ENCODE assay signal across 8 mouse cellular contexts in genomic region chr6:34384110-34384661, GRCm38 (mm10). TPM values are rescaled to one million over a fixed set of nuclear protein-coding genes. Genes with fewer than 3 reads are reported as not detected.
DNase-seq lines count a peak whose midpoint lies in the region; ATAC-seq and TF ChIP-seq lines count a peak whose summit lies in the region.

Gene Akr1b10, plus strand, starts transcription at chr6:34384218.

- peak; percentile 69 for DNase-seq in CD4-positive helper T cell, adult 2 months (ENCODE audit: low read depth, low spot score)
- peak; percentile 85 for DNase-seq in brain, adult 2 months (ENCODE audit: low read depth, low spot score)
- peak; percentile 86 for DNase-seq in midbrain, postnatal 0 days (ENCODE audit: low spot score)
- peak; percentile 71 to 73 for DNase-seq in spleen, postnatal 36 days (ENCODE audit: low spot score in 2 of 2)

- peaks cover 7% of the 10 kb centered on the region for H3K36me3 ChIP-seq in heart, embryonic 11.5 days (ENCODE audit: control insufficient read depth, insufficient read depth, low read length)
- H3K36me3 ChIP-seq in kidney, embryonic 15.5 days, result peaks cover 17% of the 10 kb centered on the region; the same call in 1 of the 2 replicates
- H3K36me3 ChIP-seq in limb, embryonic 15.5 days, result no peaks in the 10 kb centered on the region
- H3K36me3 ChIP-seq in midbrain, postnatal 0 days (ENCODE audit: insufficient read depth, low read length), result no peaks in the 10 kb centered on the region

- peak within 1 kb of the TSS; percentile 74 for H3K9ac ChIP-seq in heart, embryonic 11.5 days (ENCODE audit: low read depth, low read length)
- H3K9ac ChIP-seq in kidney, embryonic 15.5 days, result peak within 1 kb of the TSS; percentile 59
- H3K9ac ChIP-seq in limb, embryonic 15.5 days, result no peak within 1 kb of the TSS
- H3K9ac ChIP-seq in midbrain, postnatal 0 days (replicated peaks; ENCODE audit: low read length, poor library complexity, severe bottlenecking), result peak within 1 kb of the TSS; percentile 19

- peak within 1 kb of the TSS; percentile 70 for H3K4me3 ChIP-seq in heart, embryonic 11.5 days (ENCODE audit: low read depth, low read length)
- peak within 1 kb of the TSS; percentile 65 for H3K4me3 ChIP-seq in kidney, embryonic 15.5 days (replicated peaks)
- peak within 1 kb of the TSS; percentile 39 for H3K4me3 ChIP-seq in limb, embryonic 15.5 days
- peak within 1 kb of the TSS; percentile 34 for H3K4me3 ChIP-seq in midbrain, postnatal 0 days (ENCODE audit: low read depth, low read length)

- no peak for TF ChIP-seq CTCF in midbrain, postnatal 0 days (IDR thresholded peaks at IDR 0.05)

- H3K4me1 ChIP-seq in heart, embryonic 11.5 days (ENCODE audit: control insufficient read depth, insufficient read depth, low read length), result no peaks in the 10 kb centered on the region
- H3K4me1 ChIP-seq in kidney, embryonic 15.5 days, result peaks cover 16% of the 10 kb centered on the region; the same call in 1 of the 2 replicates
- peaks cover 15% of the 10 kb centered on the region for H3K4me1 ChIP-seq in limb, embryonic 15.5 days
- no peaks in the 10 kb centered on the region for H3K4me1 ChIP-seq in midbrain, postnatal 0 days (ENCODE audit: insufficient read depth, low read length)

- no peaks in the 10 kb centered on the region for H3K9me3 ChIP-seq in heart, embryonic 11.5 days (replicated peaks; ENCODE audit: control insufficient read depth, low read length)
- H3K9me3 ChIP-seq in kidney, embryonic 15.5 days (replicated peaks), result no peaks in the 10 kb centered on the region
- no peaks in the 10 kb centered on the region for H3K9me3 ChIP-seq in limb, embryonic 15.5 days
- no peaks in the 10 kb centered on the region for H3K9me3 ChIP-seq in midbrain, postnatal 0 days (ENCODE audit: low read length)

- under 1% methylated on average over 17 of the region's 17 CpGs for WGBS in heart, embryonic 11.5 days (ENCODE audit: insufficient replicate concordance)
- WGBS in kidney, embryonic 15.5 days, result under 1% methylated on average over 17 of the region's 17 CpGs
- 1% methylated on average over 17 of the region's 17 CpGs for WGBS in limb, embryonic 15.5 days
- 2% methylated on average over 17 of the region's 17 CpGs for WGBS in midbrain, postnatal 0 days

- H3K27me3 ChIP-seq in heart, embryonic 11.5 days (ENCODE audit: control insufficient read depth, insufficient read depth, low read length), result no peaks in the 10 kb centered on the region
- no peaks in the 10 kb centered on the region for H3K27me3 ChIP-seq in kidney, embryonic 15.5 days
- no peaks in the 10 kb centered on the region for H3K27me3 ChIP-seq in limb, embryonic 15.5 days
- H3K27me3 ChIP-seq in midbrain, postnatal 0 days (ENCODE audit: insufficient read depth, low read length), result no peaks in the 10 kb centered on the region

- peak within 1 kb of the TSS; percentile 74 for H3K4me2 ChIP-seq in heart, embryonic 11.5 days
- H3K4me2 ChIP-seq in kidney, embryonic 15.5 days, result peak within 1 kb of the TSS; percentile 72
- H3K4me2 ChIP-seq in limb, embryonic 15.5 days, result peak within 1 kb of the TSS; percentile 70
- H3K4me2 ChIP-seq in midbrain, postnatal 0 days (ENCODE audit: low read depth, low read length, poor library complexity, severe bottlenecking), result peak within 1 kb of the TSS; percentile 57

- H3K27ac ChIP-seq in heart, embryonic 11.5 days (ENCODE audit: low read depth, low read length), result peak within 1 kb of the TSS; percentile 69
- H3K27ac ChIP-seq in kidney, embryonic 15.5 days, result peak within 1 kb of the TSS; percentile 80
- 0 out of 2 replicates have a peak within 1 kb of the TSS, but pooled peaks have one; percentile 3 for H3K27ac ChIP-seq in limb, embryonic 15.5 days
- H3K27ac ChIP-seq in midbrain, postnatal 0 days (ENCODE audit: low read depth, low read length), result peak within 1 kb of the TSS; percentile 32

- 0 out of 2 replicates have a peak, but pooled peaks have one; percentile 25 for ATAC-seq in erythroid progenitor cell, adult 5-6 weeks (replicated peaks; ENCODE audit: low FRiP score, poor library complexity, severe bottlenecking)
- ATAC-seq in heart, embryonic 11.5 days (replicated peaks; ENCODE audit: insufficient number of reproducible peaks, low FRiP score, low TSS enrichment), result peak; percentile 76
- ATAC-seq in kidney, embryonic 15.5 days (replicated peaks; ENCODE audit: low FRiP score), result peak; percentile 85
- no peak for ATAC-seq in limb, embryonic 15.5 days (ENCODE audit: insufficient number of reproducible peaks, low FRiP score, low TSS enrichment, low read depth)
- ATAC-seq in midbrain, postnatal 0 days (ENCODE audit: low FRiP score), result peak; percentile 78

RNA-seq across cellular contexts. Expression of gene Akr1b10, which starts in this region (rescaled TPM):
- total RNA-seq in erythroid progenitor cell, adult 5-6 weeks (2015; ENCODE audit: low replicate concordance), result 11.9 and 16.8 TPM in 2 replicates
- 5.4 and 5.5 TPM in 2 replicates for total RNA-seq in erythroid progenitor cell, adult 5-6 weeks (2017; ENCODE audit: low replicate concordance)
- polyA plus RNA-seq in heart, embryonic 11.5 days (2014; fragmentation: Nextera tagmentation; extraction: Ambion mirVana), result 63.1 and 67.6 TPM in 2 replicates
- polyA plus RNA-seq in kidney, embryonic 15.5 days (2015; fragmentation: Nextera tagmentation; extraction: Ambion mirVana), result 28.8 and 29.9 TPM in 2 replicates
- 10.0 and 12.2 TPM in 2 replicates for polyA plus RNA-seq in limb, embryonic 15.5 days (2015; fragmentation: Nextera tagmentation; extraction: Ambion mirVana)
- total RNA-seq in midbrain, postnatal 0 days (2014; rRNA removed), result 9.5 and 13.8 TPM in 2 replicates
- polyA plus RNA-seq in midbrain, postnatal 0 days (2015; fragmentation: Nextera tagmentation; extraction: Ambion mirVana), result 15.0 and 15.4 TPM in 2 replicates

Comparison
In these comparisons a context has a peak if more than half of its experiments do, and no peak if none do; other contexts are left out.
1. H3K27ac ChIP-seq: peak in every context shown above with its lines; median percentile 80 in kidney, embryonic 15.5 days; 69 in heart, embryonic 11.5 days; 32 in midbrain, postnatal 0 days; 3 in limb, embryonic 15.5 days.